Mouse (Mus musculus): ENCODE measurements at regions not wholly inside any gene's neighbourhood (a gene's known extent, or its start where the extent isn't known, plus 50 kb on each side); places are given as distances from the start of the nearest gene placed in this dataset.
A peak's percentile ranks its signal among the peaks of the same experiment; 100 is the strongest.

DNA sequence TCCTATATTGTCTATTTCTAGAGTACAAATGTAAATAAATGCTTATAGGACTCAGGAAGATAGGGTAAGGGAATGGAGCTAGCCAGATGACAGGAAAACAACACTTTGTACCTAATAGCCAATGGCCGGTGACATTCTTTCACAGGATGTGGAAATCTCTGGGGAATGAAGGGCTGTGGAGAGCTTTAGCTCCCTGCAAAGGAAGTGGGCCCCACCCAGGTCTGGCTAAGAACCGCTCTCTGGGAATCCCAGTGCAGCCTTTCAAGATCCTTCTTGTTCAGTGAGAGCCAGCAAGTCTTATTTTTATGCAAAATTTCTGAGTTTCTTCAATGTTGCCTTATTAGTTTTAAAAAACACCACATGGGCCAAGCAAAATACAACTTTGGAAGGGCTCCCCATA lies 54.7 kb upstream of the Pappa2 start:
- TF ChIP-seq POLR2A (IDR thresholded peaks at IDR 0.05; ENCODE audit: borderline replicate concordance, low read depth, low read length) (no peak), CTCF (IDR thresholded peaks at IDR 0.05; ENCODE audit: low read depth, low read length) (no peak)
- no peak overlapping the region for H3K4me3 ChIP-seq (ENCODE audit: insufficient read depth, low read length)
- no peak overlapping the region for H3K27ac ChIP-seq (ENCODE audit: insufficient read depth, low read depth, low read length)
- H3K4me1 ChIP-seq (ENCODE audit: control insufficient read depth, insufficient read depth, low read length) = no peaks in the 10 kb centered on the region

GRCm38 (mm10) chr1:159036371-159036770 lies 56.1 kb upstream of the Pappa2 start:
- H3K4me1 ChIP-seq (ENCODE audit: control insufficient read depth, insufficient read depth, low read length) = no peaks in the 10 kb centered on the region
- no peak overlapping the region for H3K27ac ChIP-seq (ENCODE audit: insufficient read depth, low read depth, low read length)
- H3K4me3 ChIP-seq (ENCODE audit: insufficient read depth, low read length) = no peak overlapping the region
- TF ChIP-seq POLR2A (IDR thresholded peaks at IDR 0.05; ENCODE audit: borderline replicate concordance, low read depth, low read length) (no peak), CTCF (IDR thresholded peaks at IDR 0.05; ENCODE audit: low read depth, low read length) (no peak)

- H3K4me3 ChIP-seq (ENCODE audit: insufficient read depth, low read length) = no peak overlapping the region
- no peaks in the 10 kb centered on the region for H3K4me1 ChIP-seq (ENCODE audit: control insufficient read depth, insufficient read depth, low read length)
- TF ChIP-seq CTCF (IDR thresholded peaks at IDR 0.05; ENCODE audit: low read depth, low read length) (no peak), POLR2A (IDR thresholded peaks at IDR 0.05; ENCODE audit: borderline replicate concordance, low read depth, low read length) (no peak)
- no peak overlapping the region for H3K27ac ChIP-seq (ENCODE audit: insufficient read depth, low read depth, low read length)
These were observed 65.6 kb upstream of the Pappa2 start for GRCm38 (mm10) chr1:159045870-159046385.

DNA sequence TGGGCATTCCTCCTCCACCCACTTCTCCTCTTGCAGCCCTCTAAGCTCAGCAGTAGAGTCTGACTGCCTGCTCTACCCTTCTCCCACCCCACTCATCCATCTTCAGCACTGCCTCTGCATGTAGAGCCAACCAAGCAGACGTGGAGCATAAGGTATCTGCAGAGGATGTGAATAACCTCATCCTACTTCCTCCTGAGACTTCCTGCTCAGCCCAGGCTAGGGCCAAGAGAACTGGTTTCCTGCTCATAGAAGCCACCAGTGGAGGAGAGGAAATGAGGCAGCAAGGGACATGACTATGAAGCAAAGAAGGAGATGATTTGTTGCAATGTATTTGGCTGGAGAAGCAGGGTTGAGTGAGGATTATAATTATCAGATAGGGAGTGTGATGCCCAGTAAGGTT lies 84.7 kb upstream of the Pappa2 start:
- Histone ChIP-seq H3K27ac (ENCODE audit: insufficient read depth, low read depth, low read length) (no peak overlapping the region), H3K4me3 (ENCODE audit: insufficient read depth, low read length) (no peak overlapping the region), H3K4me1 (ENCODE audit: control insufficient read depth, insufficient read depth, low read length) (no peaks in the 10 kb centered on the region)
- no peak for TF ChIP-seq POLR2A (IDR thresholded peaks at IDR 0.05; ENCODE audit: borderline replicate concordance, low read depth, low read length)
- no peak for TF ChIP-seq CTCF (IDR thresholded peaks at IDR 0.05; ENCODE audit: low read depth, low read length)

DNA sequence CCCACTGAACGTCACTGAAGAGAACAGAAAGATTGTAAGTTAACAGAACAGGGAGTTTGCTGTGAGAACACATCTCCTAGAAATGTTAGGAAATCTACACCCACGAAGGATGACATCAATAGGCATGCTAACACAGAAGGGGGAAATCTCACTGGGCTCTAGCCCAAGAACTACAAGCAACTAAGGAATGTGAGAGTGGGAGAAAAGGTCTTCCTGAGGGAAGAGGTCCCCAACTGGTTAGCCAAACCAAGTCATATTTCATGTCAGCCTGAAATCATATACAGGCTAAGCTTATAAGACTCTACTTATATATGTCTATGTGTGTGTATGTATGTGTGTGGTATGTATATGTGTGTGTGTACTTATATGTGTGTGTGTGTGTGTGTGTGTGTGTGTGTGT lies 118.9 kb upstream of the Pappa2 start:
- Histone ChIP-seq H3K27ac (ENCODE audit: insufficient read depth, low read depth, low read length) (no peak overlapping the region), H3K4me3 (ENCODE audit: insufficient read depth, low read length) (no peak overlapping the region), H3K4me1 (ENCODE audit: control insufficient read depth, insufficient read depth, low read length) (no peaks in the 10 kb centered on the region)
- TF ChIP-seq CTCF (IDR thresholded peaks at IDR 0.05; ENCODE audit: low read depth, low read length) = no peak
- TF ChIP-seq POLR2A (IDR thresholded peaks at IDR 0.05; ENCODE audit: borderline replicate concordance, low read depth, low read length) = no peak

DNA sequence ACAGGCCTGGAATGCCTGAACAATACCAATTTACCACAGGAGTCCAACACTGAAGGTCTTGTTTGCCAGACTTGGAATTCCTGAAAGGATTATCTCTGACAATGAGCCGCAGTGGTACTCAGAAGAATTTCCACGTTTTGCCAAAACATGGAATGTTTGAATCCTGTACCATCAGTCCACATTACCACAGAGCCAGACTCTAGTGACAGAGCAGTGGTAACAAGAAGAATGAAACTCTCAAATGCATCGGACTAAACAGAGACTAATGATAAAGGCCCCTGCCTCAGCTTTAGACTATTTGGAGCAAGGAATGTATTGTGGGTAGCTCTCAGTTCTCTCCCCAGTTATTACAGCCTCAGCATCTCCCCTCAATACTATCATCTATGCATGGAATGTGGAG lies 109.9 kb upstream of the Cop1 start:
- H3K4me3 ChIP-seq (ENCODE audit: insufficient read depth, low read length) = no peak overlapping the region
- no peaks in the 10 kb centered on the region for H3K4me1 ChIP-seq (ENCODE audit: control insufficient read depth, insufficient read depth, low read length)
- TF ChIP-seq CTCF (IDR thresholded peaks at IDR 0.05; ENCODE audit: low read depth, low read length) (no peak), POLR2A (IDR thresholded peaks at IDR 0.05; ENCODE audit: borderline replicate concordance, low read depth, low read length) (no peak)
- no peak overlapping the region for H3K27ac ChIP-seq (ENCODE audit: insufficient read depth, low read depth, low read length)

GRCm38 (mm10) chr1:159124874-159125273 lies 107.2 kb upstream of the Cop1 start:
- Histone ChIP-seq H3K27ac (ENCODE audit: insufficient read depth, low read depth, low read length) (no peak overlapping the region), H3K4me1 (ENCODE audit: control insufficient read depth, insufficient read depth, low read length) (no peaks in the 10 kb centered on the region), H3K4me3 (ENCODE audit: insufficient read depth, low read length) (no peak overlapping the region)
- no peak for TF ChIP-seq CTCF (IDR thresholded peaks at IDR 0.05; ENCODE audit: low read depth, low read length)
- no peak for TF ChIP-seq POLR2A (IDR thresholded peaks at IDR 0.05; ENCODE audit: borderline replicate concordance, low read depth, low read length)

DNA sequence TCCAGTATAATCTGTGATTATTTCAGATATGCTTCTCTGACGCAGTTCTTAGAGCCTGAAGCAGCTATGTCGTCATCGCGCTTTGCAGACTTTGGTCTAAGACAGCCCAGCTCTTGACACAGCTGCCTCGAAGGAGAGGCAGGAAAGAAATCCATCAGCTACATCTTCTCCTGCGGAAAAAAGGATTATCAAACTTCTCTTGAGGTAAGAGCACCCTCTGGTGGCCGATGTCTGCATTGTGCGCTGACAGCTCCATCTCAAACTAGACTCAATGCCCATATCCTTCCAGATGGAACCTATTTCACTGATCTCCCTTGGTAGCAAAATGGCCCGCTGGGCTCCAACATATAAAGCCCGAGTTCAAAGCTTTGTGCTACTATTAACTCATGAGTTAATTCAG lies 96.8 kb upstream of the Cop1 start:
- TF ChIP-seq CTCF (IDR thresholded peaks at IDR 0.05; ENCODE audit: low read depth, low read length) (peak; percentile 78), POLR2A (IDR thresholded peaks at IDR 0.05; ENCODE audit: borderline replicate concordance, low read depth, low read length) (no peak)
- no peaks in the 10 kb centered on the region for H3K4me1 ChIP-seq (ENCODE audit: control insufficient read depth, insufficient read depth, low read length)
- H3K27ac ChIP-seq (ENCODE audit: insufficient read depth, low read depth, low read length) = no peak overlapping the region
- H3K4me3 ChIP-seq (ENCODE audit: insufficient read depth, low read length) = no peak overlapping the region

DNA sequence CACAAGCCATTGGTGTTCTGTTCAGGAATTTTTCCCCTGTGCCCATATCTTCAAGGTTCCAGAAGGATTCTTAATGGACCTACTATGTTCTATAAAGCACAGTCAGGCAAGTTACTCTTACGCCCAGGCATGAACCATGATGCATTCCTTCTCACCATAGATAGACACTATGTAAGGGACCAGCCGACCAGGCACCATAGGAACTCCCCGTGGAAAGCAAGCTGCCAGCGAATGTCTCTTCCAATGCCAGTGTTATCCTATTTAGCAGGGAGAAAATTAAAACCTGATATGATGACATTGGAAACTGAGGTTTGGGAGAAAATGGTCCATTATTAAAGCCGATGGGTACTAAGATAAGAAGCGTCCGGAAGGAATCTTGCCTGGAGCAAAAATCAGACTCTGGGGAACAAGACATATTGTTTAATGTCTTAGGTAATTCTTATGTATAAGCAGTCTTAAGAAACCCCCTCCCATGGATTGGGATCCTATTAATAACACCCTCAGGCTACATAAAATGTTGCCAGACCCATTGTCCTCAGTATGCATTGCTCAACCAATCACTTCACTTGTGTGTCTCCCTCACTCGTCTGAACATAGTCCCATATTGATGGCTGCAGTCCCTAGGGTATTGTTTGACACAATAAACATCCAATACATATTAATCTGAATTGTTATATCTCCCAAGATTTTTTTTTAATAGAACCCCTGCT lies 84.2 kb upstream of the Cop1 start:
- TF ChIP-seq CTCF (IDR thresholded peaks at IDR 0.05; ENCODE audit: low read depth, low read length) (no peak), POLR2A (IDR thresholded peaks at IDR 0.05; ENCODE audit: borderline replicate concordance, low read depth, low read length) (no peak)
- Histone ChIP-seq H3K27ac (ENCODE audit: insufficient read depth, low read depth, low read length) (no peak overlapping the region), H3K4me1 (ENCODE audit: control insufficient read depth, insufficient read depth, low read length) (no peaks in the 10 kb centered on the region), H3K4me3 (ENCODE audit: insufficient read depth, low read length) (no peak overlapping the region)

DNA sequence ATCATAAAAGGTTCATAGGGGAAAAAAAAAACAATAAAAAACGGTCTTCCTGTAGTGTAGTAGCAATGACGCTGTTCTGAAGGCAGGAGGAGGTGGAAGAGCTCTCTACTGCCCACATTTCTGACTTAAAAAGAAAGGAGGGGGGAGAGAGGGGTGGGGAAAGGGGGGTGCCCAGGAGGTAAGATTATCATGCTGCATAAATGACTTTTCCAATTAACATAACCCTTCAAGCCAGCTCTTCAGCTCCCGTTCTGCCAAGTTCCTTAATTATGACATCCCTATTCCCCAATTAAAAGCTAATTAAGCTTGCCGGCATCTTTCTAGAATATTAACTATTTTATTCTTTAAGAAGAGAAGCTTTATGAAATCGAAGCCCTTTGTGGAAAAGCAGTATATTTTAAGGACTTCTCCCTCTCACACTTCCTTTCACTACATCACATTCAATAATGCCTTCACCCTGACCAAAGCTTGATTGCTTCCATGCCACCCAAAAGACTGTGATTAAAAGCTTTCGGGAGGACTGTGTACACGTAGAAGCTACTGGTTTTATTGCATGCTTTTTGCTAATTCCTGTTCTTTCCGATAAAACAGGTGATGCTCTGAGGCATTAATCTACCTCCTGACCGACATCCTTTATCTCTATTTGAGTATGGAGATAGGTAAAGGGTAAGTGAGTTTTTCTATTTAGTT lies 83.5 kb upstream of the Cop1 start:
- no peak overlapping the region for H3K4me3 ChIP-seq (ENCODE audit: insufficient read depth, low read length)
- no peaks in the 10 kb centered on the region for H3K4me1 ChIP-seq (ENCODE audit: control insufficient read depth, insufficient read depth, low read length)
- TF ChIP-seq CTCF (IDR thresholded peaks at IDR 0.05; ENCODE audit: low read depth, low read length) = no peak
- TF ChIP-seq POLR2A (IDR thresholded peaks at IDR 0.05; ENCODE audit: borderline replicate concordance, low read depth, low read length) = no peak
- H3K27ac ChIP-seq (ENCODE audit: insufficient read depth, low read depth, low read length) = no peak overlapping the region

Data from bone marrow macrophage, adult 2 months (primary cell).